ENCODE assay signal across 9 mouse cellular contexts in the genomic region with DNA sequence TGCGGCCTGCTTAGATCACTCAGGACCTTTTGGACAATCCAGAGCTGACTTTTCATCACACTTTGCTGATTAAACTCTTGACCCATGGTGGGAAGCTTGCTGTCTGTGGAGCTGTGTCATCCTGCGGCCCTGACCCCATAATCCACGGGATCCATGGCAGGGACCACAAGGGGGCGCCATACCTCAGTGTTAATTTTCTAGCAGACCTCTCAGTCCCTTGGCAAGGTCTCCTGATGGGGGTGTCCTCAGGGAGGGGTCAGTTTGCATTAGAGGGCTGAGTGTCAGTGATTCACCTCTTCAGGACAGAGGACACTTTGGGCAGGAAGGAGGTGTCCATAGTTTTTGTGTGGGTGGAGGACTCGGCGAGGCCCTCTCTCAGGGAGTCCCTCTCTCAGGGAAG.
A peak's percentile ranks its signal among the peaks of the same experiment; 100 is the strongest.
DNase-seq lines count a peak whose midpoint lies in the region; ATAC-seq and TF ChIP-seq lines count a peak whose summit lies in the region.
"Had no signal": no experiment of that assay in that cellular context is flagged by ENCODE, and none has a peak within 500 bp of the region (broad histone marks: within the 10 kb centered on the region; RNA-seq: fewer than 3 reads in every experiment).

No protein-coding gene starts in this region.

- H3K27me3 ChIP-seq in lung, postnatal 0 days (replicated peaks; ENCODE audit: insufficient read depth, low read length), result no peaks in the 10 kb centered on the region
- H3K27me3 ChIP-seq: neural tube, embryonic 12.5 days had no signal

- H3K9me3 ChIP-seq in ES-E14 (ENCODE audit: control insufficient read depth, insufficient read depth, low read depth, low read length), result no peaks in the 10 kb centered on the region
- H3K9me3 ChIP-seq in lung, postnatal 0 days (ENCODE audit: low read length), result no peaks in the 10 kb centered on the region
- H3K9me3 ChIP-seq: neural tube, embryonic 12.5 days had no signal

- no peaks in the 10 kb centered on the region for H3K36me3 ChIP-seq in ES-E14 (ENCODE audit: control insufficient read depth, insufficient read depth, low read length, poor library complexity, severe bottlenecking)
- no peaks in the 10 kb centered on the region for H3K36me3 ChIP-seq in lung, postnatal 0 days (ENCODE audit: insufficient read depth, low read length)
- H3K36me3 ChIP-seq: neural tube, embryonic 12.5 days had no signal

- WGBS in bone marrow, adult 2 months, result 45% methylated on average over 6 of the region's 6 CpGs
- WGBS in lung, postnatal 0 days, result 51% methylated on average over 6 of the region's 6 CpGs

- TF ChIP-seq POLR2A in bone marrow, adult 2 months (IDR thresholded peaks at IDR 0.05; ENCODE audit: borderline replicate concordance, control insufficient read depth, low read depth, low read length), result no peak

- TF ChIP-seq CTCF in layer of hippocampus, adult 2 months (conservative IDR thresholded peaks at IDR 0.05), result peak; percentile 82
- TF ChIP-seq CTCF in bone marrow, adult 2 months (IDR thresholded peaks at IDR 0.05; ENCODE audit: control insufficient read depth, insufficient read depth, low read length), result peak; percentile 62
- TF ChIP-seq CTCF in lung, postnatal 0 days (IDR thresholded peaks at IDR 0.05), result peak; percentile 81

- peak; percentile 30; the same call in 1 of the 2 replicates for ATAC-seq in lung, postnatal 0 days

- no peak overlapping the region for H3K9ac ChIP-seq in ES-E14 (ENCODE audit: insufficient read depth, low read depth, low read length, poor library complexity, severe bottlenecking)
- no peak overlapping the region for H3K9ac ChIP-seq in lung, postnatal 0 days (replicated peaks; ENCODE audit: low read depth)
- H3K9ac ChIP-seq: neural tube, embryonic 12.5 days had no signal

- no peak overlapping the region for H3K4me2 ChIP-seq in lung, postnatal 0 days (replicated peaks; ENCODE audit: low read depth, low read length)
- H3K4me2 ChIP-seq: neural tube, embryonic 12.5 days had no signal

- H3K4me1 ChIP-seq in ES-E14 (ENCODE audit: control insufficient read depth in 2 of 2, insufficient read depth in 2 of 2, low read length in 2 of 2, poor library complexity in 1 of 2), result peaks cover 0 to 27% of the 10 kb centered on the region in 2 experiments; a peak in 3 of 4 replicates
- no peaks in the 10 kb centered on the region for H3K4me1 ChIP-seq in bone marrow, adult 2 months (ENCODE audit: control insufficient read depth, insufficient read depth, low read length)
- no peaks in the 10 kb centered on the region for H3K4me1 ChIP-seq in lung, postnatal 0 days (ENCODE audit: insufficient read depth, low read depth, low read length)
- H3K4me1 ChIP-seq: neural tube, embryonic 12.5 days had no signal

- DNase-seq in layer of hippocampus, adult 2 months (ENCODE audit: low spot score in 2 of 2), result peak in 1 of 2 experiments; percentile 61
- no peak for DNase-seq in layer of hippocampus, adult 18-20 months (ENCODE audit: low spot score in 2 of 2)
- peak; percentile 46 for DNase-seq in ES-E14 (ENCODE audit: low read depth, low spot score)
- DNase-seq in gastrocnemius, adult 8-10 months (ENCODE audit: low spot score in 2 of 2), result peak; percentile 42 to 53
- peak; percentile 54 for DNase-seq in lung, postnatal 0 days (ENCODE audit: low spot score)
- peak; percentile 51 for DNase-seq in thymus, postnatal 0 days (ENCODE audit: low spot score)
- DNase-seq in layer of hippocampus, adult 9-10 months (ENCODE audit: low spot score), result no peak

- no peak; the same call in 1 of the 2 replicates for TF ChIP-seq EP300 in lung, postnatal 0 days (IDR thresholded peaks at IDR 0.05)

- no peak overlapping the region for H3K4me3 ChIP-seq in layer of hippocampus, adult 2 months
- no peak overlapping the region for H3K4me3 ChIP-seq in ES-E14 (ENCODE audit: insufficient read depth in 1 of 2, low read depth in 1 of 2, low read length in 2 of 2, poor library complexity in 1 of 2, severe bottlenecking in 1 of 2)
- H3K4me3 ChIP-seq in bone marrow, adult 2 months (replicated peaks; ENCODE audit: control insufficient read depth, low read depth, low read length), result no peak overlapping the region
- H3K4me3 ChIP-seq in lung, postnatal 0 days (ENCODE audit: low read depth, low read length), result no peak overlapping the region
- H3K4me3 ChIP-seq: neural tube, embryonic 12.5 days had no signal

- in situ Hi-C loops in ES-E14 (cut with MboI; ENCODE audit: low sequenced_read_pairs in 2 of 2, unreplicated experiment in 2 of 2), result no loop called here

- no peak overlapping the region for H3K27ac ChIP-seq in layer of hippocampus, adult 2 months
- no peak overlapping the region for H3K27ac ChIP-seq in ES-E14 (ENCODE audit: insufficient read depth, low read depth, low read length, poor library complexity, severe bottlenecking)
- H3K27ac ChIP-seq in bone marrow, adult 2 months (ENCODE audit: control insufficient read depth, insufficient read depth, low read depth, low read length, poor library complexity), result no peak overlapping the region
- H3K27ac ChIP-seq in lung, postnatal 0 days (ENCODE audit: low read length), result no peak overlapping the region
- H3K27ac ChIP-seq: neural tube, embryonic 12.5 days had no signal

TF ChIP-seq in ES-E14, 5 proteins besides CTCF, POLR2A, EP300 and RAD21:
- TF ChIP-seq CHD2 (IDR thresholded peaks at IDR 0.05; ENCODE audit: low read depth, low read length) (no peak), ZNF384 (IDR thresholded peaks at IDR 0.05; ENCODE audit: low read depth, low read length) (no peak), HCFC1 (IDR thresholded peaks at IDR 0.05; ENCODE audit: borderline replicate concordance, insufficient read depth, low read length) (no peak), ZC3H11A (IDR thresholded peaks at IDR 0.05; ENCODE audit: borderline replicate concordance, low read depth, low read length) (no peak), MAFK (IDR thresholded peaks at IDR 0.05; ENCODE audit: insufficient read depth, low read depth, low read length) (no peak)

Comparison
In these comparisons a context has a peak if more than half of its experiments do, and no peak if none do; other contexts are left out.
1. DNase-seq: peak in ES-E14 (single experiment), gastrocnemius, adult 8-10 months (2 of 2), lung, postnatal 0 days (single experiment) and thymus, postnatal 0 days (single experiment); none in layer of hippocampus, adult 18-20 months (0 of 2) and layer of hippocampus, adult 9-10 months (single experiment).
2. Peak in every context shown above with its lines, with median percentiles within 50 percentile points of each other: CTCF ChIP-seq.